Mouse (Mus musculus) limb, embryonic 10.5 days (tissue): ENCODE results near the gene Casc3. TPM values are rescaled to one million over a fixed set of nuclear protein-coding genes. Genes with fewer than 3 reads are reported as not detected.
A peak's percentile ranks its signal among the peaks of the same experiment; 100 is the strongest.
"Not testable (repeated sequence)": the region's sequence is repeated elsewhere in the genome, so short reads cannot be mapped to it uniquely, and the experiment has no call there.

Experiments
- DNase-seq: peaks from one replicate; pipeline ENCODE4 v3.0.0-alpha.2; 2017; ENCODE audit warnings: low spot score
- H3K27ac ChIP-seq: fragments of 300-500 bp; sonication (generic); 2 replicates; pipeline ENCODE4 v1.5.1; 2016; ENCODE audit warnings: mild to moderate bottlenecking
- H3K27me3 ChIP-seq: fragments of 300-500 bp; sonication (generic); 2 replicates; pipeline ENCODE4 v1.6.1; 2016; ENCODE audit warnings: low read depth, mild to moderate bottlenecking; ENCODE audit not compliant: poor library complexity, severe bottlenecking
- H3K36me3 ChIP-seq: fragments of 300-500 bp; sonication (generic); 2 replicates; pipeline ENCODE4 v1.6.1; 2016; ENCODE audit warnings: mild to moderate bottlenecking, moderate library complexity
- H3K4me1 ChIP-seq: fragments of 300-500 bp; sonication (generic); 2 replicates; pipeline ENCODE4 v1.6.1; 2016
- H3K4me3 ChIP-seq: fragments of 300-500 bp; sonication (generic); 2 replicates; pipeline ENCODE4 v1.5.1; 2016; ENCODE audit warnings: mild to moderate bottlenecking, moderate library complexity
- H3K9me3 ChIP-seq: fragments of 300-500 bp; sonication (generic); replicated peaks from 2 replicates; pipeline ENCODE4 v1.6.1; 2016; ENCODE audit warnings: mild to moderate bottlenecking
- WGBS: fragments of 180-500 bp; shearing (Covaris S2); methylation state at CpG from one replicate; pipeline ENCODE4 v1.1.7; 2016; 5-methylcytosine and 5-hydroxymethylcytosine counted together
- polyA plus RNA-seq: library from polyadenylated mRNA; unstranded; fragments of >200 nt; fragmentation: Nextera tagmentation; extraction: Ambion mirVana; gene quantifications from 2 replicates; pipeline ENCODE4 v1.2.1, GENCODE M21; 2016

Gene Casc3
- polyA plus RNA-seq, 1 experiment from 2014 or later, result 51.9 TPM

- peaks cover 56% of the 10 kb centered on the region for H3K36me3 ChIP-seq
- DNase-seq, result no peak
- H3K27ac ChIP-seq, result no peak overlapping the region
- H3K4me1 ChIP-seq, result peaks cover 47% of the 10 kb centered on the region
- H3K27me3 ChIP-seq, result no peaks in the 10 kb centered on the region
- 75% methylated on average over 4 of the region's 4 CpGs for WGBS
- peak overlapping the region; percentile 97 for H3K4me3 ChIP-seq
- H3K9me3 ChIP-seq, result no peaks in the 10 kb centered on the region
These were observed 6.8 kb upstream of the Casc3 start for GRCm38 (mm10) chr11:98797909-98798308.

- peaks cover 25% of the 10 kb centered on the region for H3K4me1 ChIP-seq
- peaks cover 77% of the 10 kb centered on the region for H3K36me3 ChIP-seq
- no peaks in the 10 kb centered on the region for H3K27me3 ChIP-seq
- peak overlapping the region; percentile 93; the same call in 1 of the 2 replicates for H3K4me3 ChIP-seq
- DNase-seq, result no peak
- H3K27ac ChIP-seq, result no peak overlapping the region
- H3K9me3 ChIP-seq, result no peaks in the 10 kb centered on the region
- WGBS, result 85% methylated on average over 2 of the region's 2 CpGs
These were observed 3.7 kb downstream of the Casc3 start for GRCm38 (mm10) chr11:98808417-98808816.

GRCm38 (mm10) chr11:98809457-98810290, 5.0 kb downstream of the Casc3 start:
- Histone ChIP-seq H3K27me3 (no peaks in the 10 kb centered on the region), H3K27ac (peak overlapping the region; percentile 97), H3K4me1 (peaks cover 25% of the 10 kb centered on the region), H3K9me3 (no peaks in the 10 kb centered on the region), H3K4me3 (peak overlapping the region; percentile 93), H3K36me3 (peaks cover 77% of the 10 kb centered on the region)
- peak; percentile 98 for DNase-seq
- WGBS, result under 1% methylated on average over 84 of the region's 84 CpGs

DNA sequence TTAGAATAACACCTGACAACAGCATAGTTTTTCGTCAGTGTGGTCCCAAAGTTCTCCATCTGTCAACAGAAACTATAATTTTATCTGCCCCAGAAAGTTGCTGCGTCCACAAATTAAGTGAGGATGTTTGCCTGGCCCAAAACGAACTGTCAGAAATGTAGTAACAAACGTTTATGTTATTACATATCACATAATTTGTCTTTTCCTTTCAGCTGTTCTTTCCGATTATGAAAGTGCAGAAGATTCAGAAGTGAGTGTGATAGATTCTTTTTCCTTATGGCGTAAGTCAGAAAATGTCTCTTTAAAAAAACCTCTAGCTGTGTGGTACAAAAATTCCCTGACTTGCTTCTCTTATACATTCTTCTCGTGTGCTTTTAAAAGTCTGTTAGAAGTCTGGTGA, 6.0 kb downstream of the Casc3 start:
- 68% methylated on average over 7 of the region's 7 CpGs for WGBS
- peaks cover 77% of the 10 kb centered on the region for H3K36me3 ChIP-seq
- no peak for DNase-seq
- H3K27me3 ChIP-seq, result no peaks in the 10 kb centered on the region
- H3K4me3 ChIP-seq, result peak overlapping the region; percentile 93
- H3K27ac ChIP-seq, result peak overlapping the region; percentile 97
- peaks cover 25% of the 10 kb centered on the region for H3K4me1 ChIP-seq
- no peaks in the 10 kb centered on the region for H3K9me3 ChIP-seq

DNA sequence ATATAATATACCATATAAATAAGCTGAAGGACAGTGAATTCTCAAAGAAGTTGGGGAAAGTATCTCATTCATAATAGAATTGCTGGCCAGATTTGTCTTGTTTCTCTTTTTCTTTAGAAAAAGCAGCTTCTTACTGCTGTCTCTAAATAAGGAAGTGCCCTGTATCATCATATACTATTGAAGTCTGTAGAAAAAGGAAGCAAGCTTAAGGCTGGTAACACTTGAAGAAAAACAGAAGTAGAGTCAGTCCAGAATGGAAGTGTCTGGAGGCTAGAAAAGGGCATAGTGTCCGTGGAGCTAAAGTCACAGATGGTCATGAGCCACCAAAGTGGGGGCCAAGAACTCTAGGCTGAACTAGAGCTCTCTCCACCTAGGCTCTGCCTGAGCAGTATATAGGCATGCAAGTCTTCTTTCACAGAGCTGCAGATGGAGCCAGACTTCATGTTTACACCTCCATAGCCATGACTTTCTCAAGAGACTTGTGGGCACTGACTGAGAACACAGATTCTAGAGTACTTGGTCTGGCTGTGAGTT, 12.1 kb downstream of the Casc3 start:
- Histone ChIP-seq H3K4me3 (no peak overlapping the region), H3K4me1 (no peaks in the 10 kb centered on the region), H3K9me3 (no peaks in the 10 kb centered on the region), H3K36me3 (peaks cover 98% of the 10 kb centered on the region), H3K27ac (no peak overlapping the region), H3K27me3 (no peaks in the 10 kb centered on the region)
- no peak for DNase-seq
- 95% methylated on average over 1 of the region's 1 CpGs for WGBS

GRCm38 (mm10) chr11:98820968-98821367, 16.3 kb downstream of the Casc3 start:
- H3K36me3 ChIP-seq, result peaks cover 100% of the 10 kb centered on the region
- WGBS, result 99% methylated on average over 5 of the region's 5 CpGs
- DNase-seq, result no peak

GRCm38 (mm10) chr11:98826071-98826470, 21.4 kb downstream of the Casc3 start:
- H3K4me1 ChIP-seq, DNase-seq, H3K27me3 ChIP-seq, H3K27ac ChIP-seq, H3K9me3 ChIP-seq, H3K4me3 ChIP-seq: not testable (repeated sequence)
- H3K36me3 ChIP-seq, result peaks cover 100% of the 10 kb centered on the region
- WGBS, result 97% methylated on average over 2 of the region's 2 CpGs

More at GRCm38 (mm10) chr11:98820968-98821367, 16.3 kb downstream of the Casc3 start:
- no peaks in the 10 kb centered on the region for H3K27me3 ChIP-seq
- H3K4me3 ChIP-seq, result no peak overlapping the region
- H3K9me3 ChIP-seq, result no peaks in the 10 kb centered on the region
- H3K4me1 ChIP-seq, result no peaks in the 10 kb centered on the region
- no peak overlapping the region for H3K27ac ChIP-seq

DNA sequence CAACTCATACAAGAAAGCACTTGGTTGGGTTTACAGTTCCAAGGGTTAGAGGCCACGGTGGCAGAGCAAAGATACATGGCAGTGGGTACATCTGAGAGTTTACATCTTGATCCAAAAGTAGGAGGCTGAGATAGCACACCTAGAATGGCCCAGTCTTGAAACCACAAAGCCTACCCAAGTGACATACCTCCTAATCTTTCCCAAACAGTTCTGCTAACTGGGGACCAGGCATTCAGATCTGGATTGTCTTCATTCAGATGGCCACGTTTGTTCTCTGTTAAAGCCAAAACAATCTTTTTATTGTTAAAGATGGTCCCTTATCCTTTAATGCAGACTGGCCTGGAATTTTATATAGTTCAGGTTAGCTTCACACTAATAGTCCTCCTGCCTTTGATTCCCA, 23.2 kb downstream of the Casc3 start:
- H3K27me3 ChIP-seq, result no peaks in the 10 kb centered on the region
- H3K27ac ChIP-seq, result no peak overlapping the region
- peaks cover 100% of the 10 kb centered on the region for H3K36me3 ChIP-seq
- no peak for DNase-seq
- 90% methylated on average over 2 of the region's 2 CpGs for WGBS
- H3K9me3 ChIP-seq, result no peaks in the 10 kb centered on the region
- H3K4me1 ChIP-seq, result no peaks in the 10 kb centered on the region
- no peak overlapping the region for H3K4me3 ChIP-seq

DNA sequence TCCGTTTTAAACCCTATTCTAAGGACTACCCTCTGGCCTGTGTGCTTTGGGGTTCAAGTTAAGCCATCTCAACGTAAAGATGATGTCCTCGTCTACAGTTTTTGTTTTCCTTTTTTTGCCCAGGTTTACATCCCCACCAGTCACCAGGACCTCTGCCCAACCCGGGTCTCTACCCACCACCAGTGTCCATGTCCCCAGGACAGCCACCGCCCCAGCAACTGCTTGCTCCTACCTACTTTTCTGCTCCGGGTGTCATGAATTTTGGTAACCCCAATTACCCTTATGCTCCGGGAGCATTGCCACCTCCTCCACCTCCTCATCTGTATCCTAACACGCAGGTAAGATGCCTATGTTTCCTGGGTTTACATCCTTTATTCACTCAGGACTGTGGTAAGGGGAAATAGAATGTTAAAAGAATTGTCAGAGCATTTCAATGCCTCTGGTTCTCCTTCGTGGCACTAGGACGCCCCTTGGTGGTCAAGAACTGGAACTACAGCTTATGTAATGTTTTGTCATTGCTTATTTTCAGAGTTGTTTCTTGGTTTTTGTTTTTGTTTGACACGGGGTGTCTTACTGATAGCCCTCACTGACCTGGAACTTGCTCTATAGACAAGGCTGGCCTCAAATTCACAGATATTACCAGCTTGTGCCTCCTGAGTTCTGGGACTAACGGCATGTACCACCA, 24.5 kb downstream of the Casc3 start:
- WGBS, result 80% methylated on average over 12 of the region's 12 CpGs
- no peak for DNase-seq
- Histone ChIP-seq H3K4me3 (no peak overlapping the region), H3K36me3 (peaks cover 100% of the 10 kb centered on the region), H3K4me1 (no peaks in the 10 kb centered on the region), H3K27ac (no peak overlapping the region), H3K27me3 (no peaks in the 10 kb centered on the region), H3K9me3 (no peaks in the 10 kb centered on the region)

GRCm38 (mm10) chr11:98829875-98830274, 25.2 kb downstream of the Casc3 start:
- WGBS, result 73% methylated on average over 4 of the region's 4 CpGs
- H3K27me3 ChIP-seq, result no peaks in the 10 kb centered on the region
- no peak for DNase-seq
- H3K4me1 ChIP-seq, result no peaks in the 10 kb centered on the region
- H3K4me3 ChIP-seq, result no peak overlapping the region
- H3K9me3 ChIP-seq, result no peaks in the 10 kb centered on the region
- H3K27ac ChIP-seq, result no peak overlapping the region
- H3K36me3 ChIP-seq, result peaks cover 100% of the 10 kb centered on the region

GRCm38 (mm10) chr11:98835296-98835695, 30.6 kb downstream of the Casc3 start:
- Histone ChIP-seq H3K4me1 (peaks cover 36% of the 10 kb centered on the region), H3K27me3 (peaks cover 34% of the 10 kb centered on the region), H3K36me3 (peaks cover 48% of the 10 kb centered on the region), H3K27ac (no peak overlapping the region), H3K4me3 (no peak overlapping the region), H3K9me3 (no peaks in the 10 kb centered on the region)
- no peak for DNase-seq
- WGBS, result 63% methylated on average over 5 of the region's 5 CpGs

- H3K9me3 ChIP-seq, result no peaks in the 10 kb centered on the region
- H3K36me3 ChIP-seq, result peaks cover 43% of the 10 kb centered on the region
- WGBS, result 59% methylated on average over 3 of the region's 3 CpGs
- H3K4me1 ChIP-seq, result peaks cover 36% of the 10 kb centered on the region
- no peak overlapping the region for H3K27ac ChIP-seq
- H3K27me3 ChIP-seq, result peaks cover 34% of the 10 kb centered on the region
- DNase-seq, result no peak
- 0 out of 2 replicates have a peak overlapping the region, but pooled peaks have one; percentile 67 for H3K4me3 ChIP-seq
These were observed 31.0 kb downstream of the Casc3 start for GRCm38 (mm10) chr11:98835725-98836124.

DNA sequence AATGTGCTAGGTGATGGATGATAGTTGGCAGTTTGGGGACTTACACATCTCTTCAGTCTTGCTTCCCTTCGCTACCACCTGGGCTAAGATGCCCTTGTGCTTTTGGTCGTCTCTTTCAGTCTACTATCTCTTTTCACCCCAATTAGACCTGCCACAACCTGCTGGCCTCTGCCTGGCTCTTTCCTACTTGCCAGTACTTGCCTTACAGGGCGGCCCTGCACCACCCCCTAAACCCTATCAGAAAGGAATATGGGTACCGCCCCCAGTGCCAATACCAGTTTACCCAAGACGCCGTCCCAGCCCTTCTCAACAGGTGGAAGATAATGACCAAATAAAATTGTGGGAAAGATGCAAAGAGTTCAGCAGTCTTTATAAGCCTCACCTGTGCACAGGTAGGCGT, 31.4 kb downstream of the Casc3 start:
- peaks cover 34% of the 10 kb centered on the region for H3K27me3 ChIP-seq
- H3K4me3 ChIP-seq, result peak overlapping the region; percentile 67
- 0 out of 2 replicates have a peak overlapping the region, but pooled peaks have one; percentile 78 for H3K27ac ChIP-seq
- no peak for DNase-seq
- 21% methylated on average over 7 of the region's 7 CpGs for WGBS
- H3K4me1 ChIP-seq, result peaks cover 36% of the 10 kb centered on the region
- peaks cover 39% of the 10 kb centered on the region for H3K36me3 ChIP-seq
- H3K9me3 ChIP-seq, result no peaks in the 10 kb centered on the region
